Mouse (Mus musculus) megakaryocyte, embryonic 14.5 days (primary cell): Measurements from ENCODE around the gene Reep1.

Source experiments
- FLI1 ChIP-seq: IDR thresholded peaks from 2 replicates; pipeline ENCODE4 v1.6.1; 2012; ENCODE audit warnings: low read length, inconsistent platforms, mixed read lengths
- GATA1 ChIP-seq: IDR thresholded peaks from 3 replicates; pipeline ENCODE4 v1.6.1; 2012; ENCODE audit warnings: mixed read lengths, low read length, inconsistent platforms, borderline replicate concordance

GRCm38 (mm10) chr6:71711201-71711600 is 3.8 kb downstream of the Reep1 start:
- TF ChIP-seq GATA1 (no peak), FLI1 (no peak)
